Mouse (Mus musculus) neural tube, embryonic 14.5 days (tissue): ENCODE measurements at regions not wholly inside any gene's neighbourhood (a gene's known extent, or its start where the extent isn't known, plus 50 kb on each side); places are given as distances from the start of the nearest gene placed in this dataset.

Experiments
- ATAC-seq: fragments of 200-750 bp; cut with Nextera tagmentation; 2 replicates; pipeline ENCODE4 v1.8.0; 2017; ENCODE audit warnings: low read depth, mild to moderate bottlenecking, moderate TSS enrichment, moderate library complexity
- H3K27ac ChIP-seq: fragments of 300-500 bp; sonication (generic); 2 replicates; pipeline ENCODE4 v1.5.1; 2014; ENCODE audit warnings: low read depth, mild to moderate bottlenecking, control low read depth, low read length, moderate library complexity, mixed read lengths
- H3K27me3 ChIP-seq: fragments of 300-500 bp; sonication (generic); 2 replicates; pipeline ENCODE4 v1.6.1; 2014; ENCODE audit warnings: low read length; ENCODE audit not compliant: control insufficient read depth, insufficient read depth
- H3K36me3 ChIP-seq: fragments of 300-500 bp; sonication (generic); 2 replicates; pipeline ENCODE4 v1.6.1; 2014; ENCODE audit warnings: low read length, mixed read lengths; ENCODE audit not compliant: control insufficient read depth, insufficient read depth
- H3K4me1 ChIP-seq: fragments of 300-500 bp; sonication (generic); 2 replicates; pipeline ENCODE4 v1.6.1; 2014; ENCODE audit warnings: low read length; ENCODE audit not compliant: control insufficient read depth, insufficient read depth
- H3K4me2 ChIP-seq: fragments of 300-500 bp; sonication (generic); 2 replicates; pipeline ENCODE4 v1.6.1; 2014; ENCODE audit warnings: mild to moderate bottlenecking, low read depth, low read length, control low read depth
- H3K4me3 ChIP-seq: fragments of 300-500 bp; sonication (generic); 2 replicates; pipeline ENCODE4 v1.5.1; 2014; ENCODE audit warnings: low read depth, low read length, control low read depth, mixed read lengths
- H3K9ac ChIP-seq: fragments of 300-500 bp; sonication (generic); replicated peaks from 2 replicates; pipeline ENCODE4 v1.6.1; 2014; ENCODE audit warnings: low read depth, mild to moderate bottlenecking, control low read depth, low read length, mixed read lengths
- H3K9me3 ChIP-seq: fragments of 300-500 bp; sonication (generic); 2 replicates; pipeline ENCODE4 v1.6.1; 2016; ENCODE audit warnings: low read length; ENCODE audit not compliant: control insufficient read depth
- WGBS: fragments of 180-500 bp; shearing (Covaris S2); extraction: QIAGEN DNeasy Blood & Tissue Kit; methylation state at CpG from one replicate; pipeline ENCODE4 v1.1.7; 2014; 5-methylcytosine and 5-hydroxymethylcytosine counted together

- H3K4me1 ChIP-seq = no peaks in the 10 kb centered on the region
- WGBS = 48% methylated on average over 3 of the region's 3 CpGs
- no peak overlapping the region for H3K4me2 ChIP-seq
- ATAC-seq = no peak
- H3K36me3 ChIP-seq = no peaks in the 10 kb centered on the region
- no peaks in the 10 kb centered on the region for H3K27me3 ChIP-seq
- no peak overlapping the region for H3K4me3 ChIP-seq
- no peak overlapping the region for H3K9ac ChIP-seq
- no peaks in the 10 kb centered on the region for H3K9me3 ChIP-seq
- H3K27ac ChIP-seq = no peak overlapping the region
These were observed 98.9 kb downstream of the Mab21l3 start for GRCm38 (mm10) chr3:101749841-101750240.

GRCm38 (mm10) chr3:101749031-101749632 lies 99.6 kb downstream of the Mab21l3 start:
- no peaks in the 10 kb centered on the region for H3K27me3 ChIP-seq
- no peak overlapping the region for H3K9ac ChIP-seq
- no peak overlapping the region for H3K4me2 ChIP-seq
- 55% methylated on average over 3 of the region's 3 CpGs for WGBS
- no peak overlapping the region for H3K4me3 ChIP-seq
- no peaks in the 10 kb centered on the region for H3K9me3 ChIP-seq
- H3K27ac ChIP-seq = no peak overlapping the region
- no peak for ATAC-seq
- H3K4me1 ChIP-seq = no peaks in the 10 kb centered on the region
- no peaks in the 10 kb centered on the region for H3K36me3 ChIP-seq

GRCm38 (mm10) chr3:101748186-101748585 lies 100.6 kb downstream of the Mab21l3 start:
- Histone ChIP-seq H3K4me2 (no peak overlapping the region), H3K9ac (no peak overlapping the region), H3K4me3 (no peak overlapping the region), H3K27me3 (no peaks in the 10 kb centered on the region), H3K4me1 (no peaks in the 10 kb centered on the region), H3K9me3 (no peaks in the 10 kb centered on the region), H3K36me3 (no peaks in the 10 kb centered on the region), H3K27ac (no peak overlapping the region)
- ATAC-seq = no peak
- 57% methylated on average over 4 of the region's 4 CpGs for WGBS

- 88% methylated on average over 4 of the region's 4 CpGs for WGBS
- H3K4me1 ChIP-seq = no peaks in the 10 kb centered on the region
- no peaks in the 10 kb centered on the region for H3K36me3 ChIP-seq
- H3K27ac ChIP-seq = no peak overlapping the region
- no peak overlapping the region for H3K4me3 ChIP-seq
- no peaks in the 10 kb centered on the region for H3K27me3 ChIP-seq
- no peaks in the 10 kb centered on the region for H3K9me3 ChIP-seq
- H3K9ac ChIP-seq = no peak overlapping the region
- no peak overlapping the region for H3K4me2 ChIP-seq
- ATAC-seq = no peak
These were observed 107.9 kb downstream of the Mab21l3 start for GRCm38 (mm10) chr3:101740906-101741305.

GRCm38 (mm10) chr3:101737197-101737596 lies 111.6 kb downstream of the Mab21l3 start:
- H3K9me3 ChIP-seq = 0 out of 2 replicates have a peak, but pooled peaks cover 3% of the 10 kb centered on the region
- H3K9ac ChIP-seq = no peak overlapping the region
- H3K4me3 ChIP-seq = no peak overlapping the region
- H3K4me2 ChIP-seq = no peak overlapping the region
- H3K4me1 ChIP-seq = no peaks in the 10 kb centered on the region
- WGBS = 88% methylated on average over 6 of the region's 6 CpGs
- H3K36me3 ChIP-seq = no peaks in the 10 kb centered on the region
- ATAC-seq = no peak
- H3K27me3 ChIP-seq = no peaks in the 10 kb centered on the region
- no peak overlapping the region for H3K27ac ChIP-seq

GRCm38 (mm10) chr3:101729044-101729443 lies 119.7 kb downstream of the Mab21l3 start:
- no peak overlapping the region for H3K4me3 ChIP-seq
- ATAC-seq = no peak
- no peak overlapping the region for H3K27ac ChIP-seq
- no peak overlapping the region for H3K9ac ChIP-seq
- 0 out of 2 replicates have a peak, but pooled peaks cover 3% of the 10 kb centered on the region for H3K9me3 ChIP-seq
- no peak overlapping the region for H3K4me2 ChIP-seq
- WGBS = 91% methylated on average over 3 of the region's 3 CpGs
- H3K36me3 ChIP-seq = no peaks in the 10 kb centered on the region
- H3K27me3 ChIP-seq = no peaks in the 10 kb centered on the region
- H3K4me1 ChIP-seq = no peaks in the 10 kb centered on the region

- WGBS = 56% methylated on average over 6 of the region's 6 CpGs
These were observed 118.4 kb upstream of the Atp1a1 start for GRCm38 (mm10) chr3:101722926-101723325.

GRCm38 (mm10) chr3:101722001-101722400 lies 117.5 kb upstream of the Atp1a1 start:
- H3K4me2 ChIP-seq = no peak overlapping the region
- H3K36me3 ChIP-seq = no peaks in the 10 kb centered on the region
- H3K9ac ChIP-seq = no peak overlapping the region
- H3K27ac ChIP-seq = no peak overlapping the region
- H3K4me3 ChIP-seq = no peak overlapping the region
- no peaks in the 10 kb centered on the region for H3K4me1 ChIP-seq
- 93% methylated on average over 4 of the region's 4 CpGs for WGBS
- no peaks in the 10 kb centered on the region for H3K9me3 ChIP-seq
- H3K27me3 ChIP-seq = no peaks in the 10 kb centered on the region
- no peak for ATAC-seq

More at GRCm38 (mm10) chr3:101722926-101723325, 118.4 kb upstream of the Atp1a1 start:
- Histone ChIP-seq H3K4me3 (no peak overlapping the region), H3K4me2 (no peak overlapping the region), H3K4me1 (no peaks in the 10 kb centered on the region), H3K36me3 (no peaks in the 10 kb centered on the region), H3K9ac (no peak overlapping the region), H3K27me3 (no peaks in the 10 kb centered on the region), H3K9me3 (no peaks in the 10 kb centered on the region), H3K27ac (no peak overlapping the region)
- no peak for ATAC-seq

GRCm38 (mm10) chr3:101715416-101715815 lies 110.9 kb upstream of the Atp1a1 start:
- Histone ChIP-seq H3K9me3 (no peaks in the 10 kb centered on the region), H3K27me3 (no peaks in the 10 kb centered on the region), H3K36me3 (no peaks in the 10 kb centered on the region), H3K9ac (no peak overlapping the region), H3K4me1 (peaks cover 19% of the 10 kb centered on the region), H3K4me3 (no peak overlapping the region), H3K4me2 (no peak overlapping the region), H3K27ac (no peak overlapping the region)
- ATAC-seq = no peak
